Mouse (Mus musculus) right cerebral cortex, adult 2 months (tissue): ENCODE results near the gene Taf15.

Experiments used
- DNase-seq, 2 experiments: peaks; one replicate each; pipeline ENCODE4 v3.0.0; 2021 to 2022; ENCODE audit warnings: low spot score in 2 of 2

Taf15 gene

DNA sequence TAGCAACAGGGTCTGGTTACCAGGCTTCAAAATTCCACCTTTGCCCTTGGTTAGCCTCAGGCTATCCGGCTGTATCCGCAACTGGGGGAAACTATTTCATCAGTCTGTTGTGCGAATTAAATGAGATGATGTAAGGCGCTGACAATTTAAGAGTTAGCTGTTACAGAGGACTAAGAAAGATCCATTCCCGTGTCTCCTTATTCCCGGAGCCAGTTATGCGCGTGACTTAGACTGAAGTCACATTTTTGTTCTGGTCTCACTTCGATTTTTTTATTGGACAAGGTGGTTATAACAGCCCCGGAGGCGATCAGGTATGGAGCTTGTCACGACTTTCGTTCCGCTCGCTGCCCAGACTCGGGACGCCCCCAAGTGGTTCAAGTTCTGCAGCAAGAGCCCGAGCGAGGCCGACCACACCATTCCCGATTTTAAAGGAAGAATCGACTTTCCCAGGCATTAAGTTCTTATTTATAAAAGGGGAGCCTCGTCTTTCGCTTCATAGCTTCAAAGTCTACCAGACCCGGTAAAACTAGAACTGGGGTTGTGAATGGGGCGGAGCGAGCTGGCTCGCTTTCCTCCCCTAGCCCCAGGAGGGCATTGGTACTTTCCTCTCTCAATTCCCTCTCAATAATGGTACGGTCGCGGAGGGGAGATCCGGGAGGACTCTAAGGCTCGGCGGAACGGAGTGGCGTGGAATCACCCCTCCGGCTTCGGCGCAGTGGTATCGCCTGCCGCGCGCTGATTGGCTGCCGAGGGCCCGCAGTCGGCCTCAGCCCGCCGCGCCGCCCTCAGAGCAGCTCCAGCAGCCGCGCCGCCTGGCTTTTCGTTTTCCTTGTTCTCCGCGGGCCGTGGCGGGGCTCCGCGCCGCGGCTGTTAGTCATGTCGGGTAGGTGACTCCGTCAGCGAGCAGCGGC, at the start of gene Taf15:
TSS of gene Taf15 (plus strand) at position 763 of the 911 bp plus-strand sequence.
- DNase-seq = peak; percentile 99

DNA sequence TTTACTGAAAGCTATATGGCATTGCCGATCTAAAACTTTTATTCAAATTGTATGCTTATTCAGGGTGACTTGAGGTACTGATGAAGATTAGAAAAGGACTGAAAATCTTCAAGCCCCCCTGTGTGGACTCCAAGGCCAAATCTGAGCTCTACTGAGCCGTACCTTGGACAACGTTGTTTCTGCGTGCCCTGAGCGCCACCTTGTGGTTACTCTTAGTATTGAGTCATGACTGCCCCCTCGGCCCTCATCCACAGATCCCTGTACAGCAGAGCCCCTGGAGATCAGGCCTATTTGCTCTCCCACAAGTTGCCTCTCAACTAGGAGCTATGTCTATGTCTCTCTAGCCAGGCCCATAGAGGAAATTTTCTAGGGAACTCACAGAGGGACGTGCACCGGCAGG, 48.2 kb upstream of the Taf15 start:
- DNase-seq = peak; percentile 85 to 86

DNA sequence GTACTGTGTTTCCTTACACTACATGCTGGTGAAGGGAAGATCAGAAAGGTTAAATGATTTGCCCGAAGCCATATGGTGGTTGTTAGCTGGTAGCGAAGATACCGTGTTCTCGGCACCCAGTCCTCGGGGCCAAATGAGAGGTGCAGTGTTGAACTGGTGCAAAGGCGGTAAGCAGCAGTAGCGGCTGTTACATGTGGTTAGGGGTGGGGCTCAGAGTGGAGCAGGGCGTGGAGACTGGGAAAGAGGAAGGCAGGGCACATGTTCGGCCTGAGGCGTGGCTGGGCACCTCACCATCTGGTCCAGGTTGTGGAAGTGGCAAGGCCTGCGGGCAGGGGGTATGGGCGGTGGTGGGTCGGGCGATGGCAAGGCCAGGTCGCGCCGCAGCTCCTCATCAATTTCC, 45.9 kb upstream of the Taf15 start:
- DNase-seq = no peak

DNA sequence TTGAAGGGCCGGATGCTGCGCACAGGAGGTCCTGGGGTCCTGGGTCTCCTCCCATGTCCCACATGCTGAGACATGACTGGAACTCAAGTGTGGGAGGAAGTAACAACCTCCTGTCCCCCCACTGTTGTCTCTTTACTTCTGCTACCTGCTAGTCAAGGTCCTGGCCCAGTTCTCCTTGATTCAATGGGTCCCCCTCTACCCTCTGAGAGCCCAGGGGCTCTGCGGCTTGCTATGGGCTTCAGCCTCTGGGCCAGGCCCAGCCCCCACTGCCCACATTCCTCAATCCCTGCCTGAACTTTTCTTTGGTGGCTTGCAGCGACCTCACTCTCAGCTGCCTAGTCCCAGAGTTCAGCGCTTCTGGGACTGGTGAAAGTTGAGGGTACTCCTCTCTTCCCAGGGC, 43.5 kb upstream of the Taf15 start, which contains the start of gene Gas2l2:
TSS of gene Gas2l2 (minus strand) at position 101 of the 400 bp plus-strand sequence.
- DNase-seq = no peak

DNA sequence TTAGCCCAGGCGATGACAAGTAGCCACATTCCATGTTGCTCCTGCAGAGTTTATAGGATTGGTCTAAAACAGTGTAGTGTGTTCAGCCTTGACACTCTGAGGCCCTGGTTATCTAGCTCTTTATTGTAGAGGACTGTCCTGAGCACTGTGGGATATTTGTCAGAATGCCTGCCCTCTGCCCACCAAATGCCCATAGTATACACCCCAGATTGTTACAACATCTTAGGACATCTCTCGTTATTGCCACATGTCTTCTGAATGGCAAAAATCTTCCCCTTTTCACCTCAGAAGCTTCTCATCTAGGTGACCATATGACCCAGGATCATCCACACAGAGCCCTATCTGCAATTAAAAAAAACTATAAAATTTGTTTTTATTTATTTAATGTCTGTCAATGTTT, 40.4 kb upstream of the Taf15 start:
- no peak for DNase-seq

DNA sequence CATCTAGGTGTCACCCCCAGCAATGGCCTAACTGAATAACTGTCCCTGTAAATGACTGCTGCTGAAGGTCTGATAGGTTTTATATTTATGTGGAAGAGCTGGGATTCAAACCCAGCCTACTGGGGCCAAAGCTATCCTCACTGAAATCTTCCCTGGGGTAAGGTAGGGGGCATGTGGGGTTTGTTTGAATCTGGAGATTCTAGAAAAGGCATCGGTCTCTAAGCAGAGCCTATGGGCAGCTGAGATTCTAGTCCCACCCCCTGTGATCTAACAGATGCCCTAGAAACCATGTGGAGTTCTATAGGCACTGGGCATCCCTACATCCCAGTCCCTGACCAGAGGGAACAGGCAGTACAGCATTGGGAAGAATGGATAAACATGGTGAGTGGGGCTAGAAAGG, 35.5 kb upstream of the Taf15 start, which contains the start of gene 1700020L24Rik:
TSS of gene 1700020L24Rik (plus strand) at position 301 of the 400 bp plus-strand sequence.
- DNase-seq = no peak

DNA sequence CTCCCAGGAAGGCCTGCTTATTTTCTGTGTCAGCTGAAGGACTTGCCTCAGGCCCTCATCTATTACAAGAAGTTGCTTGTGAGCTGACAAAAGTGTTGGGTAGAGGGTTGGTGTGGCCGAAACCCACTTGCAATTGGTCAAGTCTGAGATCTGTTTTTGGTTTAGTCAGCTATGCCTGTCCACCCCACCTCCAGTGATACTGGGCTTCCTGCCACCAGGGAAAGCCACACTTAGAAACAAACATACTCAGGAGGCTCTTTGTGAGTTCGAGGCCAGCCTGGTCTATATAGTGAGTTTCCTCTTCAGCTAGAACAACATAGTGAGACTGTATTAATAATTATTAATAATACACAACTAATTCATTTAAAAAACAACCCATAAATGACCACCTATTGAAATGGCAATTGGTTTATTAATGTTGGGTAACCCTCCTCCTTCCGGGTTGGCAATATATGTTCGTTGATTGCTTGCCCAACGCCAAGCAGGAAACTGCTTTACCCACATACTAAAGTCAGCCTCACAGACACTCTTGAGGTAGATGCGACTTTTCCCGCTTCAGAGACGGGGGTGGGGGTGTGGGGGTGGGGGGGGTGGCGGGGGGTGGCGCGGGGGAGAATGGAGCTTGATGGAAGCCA, 33.3 kb upstream of the Taf15 start:
- DNase-seq = no peak

DNA sequence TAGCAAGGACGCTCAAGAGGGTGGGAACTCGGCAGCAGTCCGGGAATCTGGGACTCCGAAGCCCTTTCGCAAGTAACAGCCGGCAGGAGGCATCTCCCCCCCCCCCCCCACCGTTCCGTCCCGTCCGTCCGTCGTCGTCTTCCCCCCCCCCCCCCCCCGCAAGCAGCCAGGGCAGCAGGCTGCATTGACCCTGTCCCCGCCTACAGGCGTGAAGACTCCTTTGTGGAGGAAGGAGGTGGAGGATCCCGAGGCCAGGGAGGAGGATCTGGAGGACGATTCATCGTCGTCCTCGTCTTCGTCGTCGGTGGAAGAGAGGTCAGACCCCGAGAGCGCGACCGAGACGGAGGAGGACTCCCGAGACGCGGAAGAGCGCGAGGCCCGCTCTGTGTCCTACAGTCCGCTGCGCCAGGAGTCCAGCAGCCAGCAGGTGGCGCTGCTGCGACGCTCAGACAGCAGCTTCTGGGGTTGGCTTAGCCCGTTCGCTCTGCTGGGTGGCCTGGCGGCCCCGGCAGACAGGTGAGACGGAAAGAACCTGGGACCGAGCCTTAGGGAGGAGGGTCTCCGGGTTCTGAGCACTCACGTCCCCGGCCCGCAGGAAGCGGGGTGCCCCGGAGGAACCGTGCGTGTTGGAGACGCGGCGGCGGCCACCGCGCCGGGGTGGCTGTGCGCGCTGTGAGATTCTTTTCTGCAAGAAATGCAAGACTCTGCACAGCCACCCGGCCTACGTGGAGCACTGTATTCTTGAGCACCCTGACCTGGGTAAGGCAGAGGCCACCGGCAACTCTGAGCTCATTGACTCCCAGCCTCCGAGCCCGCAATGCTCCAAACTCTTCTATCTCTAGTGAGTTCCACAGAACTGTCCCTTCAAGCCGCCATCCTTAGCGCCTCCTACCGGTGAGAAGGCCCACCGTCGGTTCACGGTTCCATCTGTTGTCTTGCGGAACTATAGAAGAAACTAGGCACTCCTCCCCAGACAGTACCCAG, 32.5 kb upstream of the Taf15 start:
- peak; percentile 87 to 89 for DNase-seq

DNA sequence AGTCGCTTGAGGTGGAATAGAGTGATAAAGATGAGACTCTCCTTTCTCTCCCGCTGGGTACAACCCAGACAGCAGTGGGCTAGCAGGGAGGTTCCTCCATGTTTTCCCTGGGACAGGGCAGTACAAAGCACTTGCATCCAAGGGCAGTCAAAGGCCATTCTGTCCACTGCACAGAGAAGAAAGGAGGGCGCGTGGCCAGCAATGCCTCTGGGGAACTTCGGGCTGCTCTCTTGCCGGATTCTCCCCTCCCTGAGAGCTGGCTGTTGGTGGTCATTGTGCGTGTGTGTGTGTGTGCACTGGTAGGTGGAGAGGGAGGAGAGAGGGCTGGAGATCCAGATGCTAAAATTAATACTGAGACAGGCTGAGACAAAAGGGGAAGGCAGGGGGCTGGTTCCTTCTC, 31.7 kb upstream of the Taf15 start:
- no peak for DNase-seq

DNA sequence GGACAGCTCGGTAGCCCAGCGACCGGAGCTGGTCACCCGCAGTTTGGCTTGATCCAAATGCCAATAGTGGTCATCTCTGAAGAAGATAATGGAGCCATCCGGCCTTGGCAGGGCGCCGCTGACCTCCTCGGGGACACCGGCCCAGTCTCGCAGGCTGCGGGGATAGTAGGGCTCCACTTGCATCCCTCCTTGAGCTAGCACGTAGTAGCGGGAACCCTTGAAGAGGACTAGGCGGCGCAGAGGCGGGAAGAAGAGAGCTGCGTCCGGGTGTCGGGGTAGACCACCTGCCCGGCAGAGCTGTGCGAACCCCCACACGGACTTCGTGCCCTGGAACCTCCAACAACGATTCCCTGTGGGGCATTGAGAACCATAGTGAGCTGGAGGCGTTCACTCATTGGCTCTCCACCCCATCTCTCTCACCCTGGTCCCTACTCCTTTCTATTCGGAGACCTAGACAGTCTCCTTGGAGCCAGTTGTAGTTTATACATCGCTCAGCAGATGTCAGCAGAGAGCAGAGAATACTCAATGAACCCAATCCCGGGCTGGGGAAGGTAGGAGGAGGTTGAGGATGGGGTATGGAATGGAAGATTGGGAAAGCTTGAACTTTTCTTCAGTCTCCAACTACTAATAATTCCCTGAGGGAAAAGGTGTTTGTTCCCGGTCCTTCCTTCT, 30.2 kb upstream of the Taf15 start:
- DNase-seq = peak; percentile 85 to 90

DNA sequence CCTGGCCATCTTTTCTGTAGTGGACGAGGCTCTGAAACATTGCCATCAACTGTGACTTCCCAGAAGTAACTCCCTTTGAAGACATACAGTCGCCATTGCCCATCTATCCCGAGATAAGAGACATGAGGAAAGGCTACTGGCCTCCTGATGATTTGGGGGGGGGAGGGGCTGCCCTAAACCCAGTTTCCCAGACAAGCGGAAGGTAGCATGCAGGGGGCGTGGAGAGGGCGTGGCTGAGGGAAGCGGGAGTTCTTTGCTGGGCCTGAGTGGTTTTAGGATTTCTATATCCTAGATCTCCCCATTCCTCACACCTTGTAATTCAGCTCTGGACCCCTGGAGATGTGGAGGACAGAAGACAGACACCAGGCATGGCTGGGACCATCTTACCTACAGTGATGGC, 29.1 kb upstream of the Taf15 start:
- DNase-seq = no peak

DNA sequence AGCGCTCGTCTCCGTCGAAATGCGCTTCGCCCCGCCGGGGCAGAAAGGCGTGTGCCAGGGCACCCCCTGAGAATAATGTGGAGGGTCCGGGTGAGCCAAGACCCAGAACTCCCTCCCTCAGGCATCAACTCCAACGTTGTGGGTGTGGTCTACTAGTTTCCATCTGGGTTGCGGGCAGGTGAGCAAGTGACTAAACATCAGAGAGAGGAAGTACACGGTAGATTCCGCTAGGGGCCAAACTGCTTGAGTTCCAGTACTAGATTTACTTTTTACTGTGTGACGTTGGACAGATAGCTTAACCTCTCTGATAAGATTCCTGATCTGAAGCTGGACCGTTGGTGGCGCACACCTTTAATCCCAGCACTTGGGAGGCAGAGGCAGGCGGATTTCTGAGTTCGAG, 27.9 kb upstream of the Taf15 start:
- no peak for DNase-seq

DNA sequence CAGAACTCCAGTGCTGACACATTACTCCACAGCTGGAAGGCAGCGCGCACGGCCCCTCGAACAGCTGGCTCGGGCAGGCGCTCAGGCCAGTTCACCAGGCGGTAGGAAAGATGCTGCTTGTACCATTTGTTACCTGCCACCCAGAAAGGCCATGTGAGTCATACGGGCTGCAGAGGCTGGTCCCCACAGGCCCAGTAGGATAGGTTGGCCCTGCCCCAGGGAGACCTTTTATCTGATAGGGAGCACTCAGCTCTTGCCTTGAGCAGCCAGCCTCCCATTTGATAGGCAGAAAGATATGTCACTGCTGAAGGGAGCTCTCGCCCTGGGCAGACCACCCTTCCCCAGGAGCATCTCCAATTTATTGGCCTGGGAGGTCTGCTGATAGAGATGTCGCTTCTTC, 25.3 kb upstream of the Taf15 start:
- no peak for DNase-seq

DNA sequence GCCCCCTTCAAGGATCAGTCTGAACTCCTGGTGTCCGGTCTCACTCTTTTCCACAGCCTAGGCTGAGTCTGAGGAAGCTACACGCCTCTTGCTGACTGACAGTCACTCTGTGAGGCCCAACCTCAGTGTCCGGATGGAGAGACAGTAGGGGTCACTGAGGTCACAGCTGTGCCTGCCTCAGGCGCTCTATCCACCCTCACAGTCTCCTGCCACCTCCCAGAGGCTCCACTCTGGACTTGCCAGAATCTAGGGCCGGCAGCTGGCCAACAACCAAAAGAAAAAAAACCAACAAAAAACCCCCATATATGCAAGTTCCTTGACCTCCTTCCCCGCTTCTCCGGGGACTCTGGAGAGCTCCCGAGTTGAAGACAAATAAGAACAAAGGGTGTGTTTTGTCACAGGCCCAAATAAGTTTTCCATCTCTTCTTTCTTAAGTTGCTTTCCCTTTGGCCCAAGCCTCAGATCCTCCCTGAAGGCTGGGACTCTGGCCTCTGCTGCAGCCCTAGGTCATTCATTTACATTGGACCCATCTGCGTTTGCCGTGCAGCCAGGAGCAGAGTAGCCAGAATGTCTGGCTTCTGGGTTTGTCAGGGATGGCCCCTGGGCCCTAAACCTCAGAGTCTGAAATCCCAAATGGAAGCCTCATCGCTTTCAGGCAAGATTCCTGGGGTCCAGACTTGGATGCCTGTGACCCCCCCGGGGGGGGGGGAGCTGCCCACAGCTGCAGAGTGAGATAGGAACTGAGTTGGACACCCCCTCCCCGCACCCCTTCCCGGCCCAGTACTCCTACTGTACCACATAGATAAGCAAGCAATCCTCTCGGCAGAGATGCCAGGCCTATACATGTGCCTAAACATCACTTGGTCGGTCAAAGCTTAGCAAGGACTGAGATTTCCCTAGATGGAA, 24.6 kb upstream of the Taf15 start:
- DNase-seq = no peak

DNA sequence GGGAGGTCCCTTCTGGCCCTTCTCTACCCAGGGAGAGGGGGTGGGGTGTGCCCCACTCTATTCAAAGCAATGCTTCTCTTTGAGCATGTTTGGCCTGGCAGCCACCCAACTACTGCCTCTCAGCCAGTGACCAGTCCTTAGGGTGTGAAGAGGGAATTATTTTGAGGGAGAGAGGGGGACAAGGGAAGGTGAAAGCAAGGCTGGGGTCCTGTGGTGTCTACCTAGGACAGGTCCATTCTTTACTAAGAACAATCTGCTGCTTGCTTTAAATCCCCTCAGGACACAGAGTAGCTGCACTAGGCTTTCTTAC, 24.0 kb upstream of the Taf15 start:
- no peak for DNase-seq

DNA sequence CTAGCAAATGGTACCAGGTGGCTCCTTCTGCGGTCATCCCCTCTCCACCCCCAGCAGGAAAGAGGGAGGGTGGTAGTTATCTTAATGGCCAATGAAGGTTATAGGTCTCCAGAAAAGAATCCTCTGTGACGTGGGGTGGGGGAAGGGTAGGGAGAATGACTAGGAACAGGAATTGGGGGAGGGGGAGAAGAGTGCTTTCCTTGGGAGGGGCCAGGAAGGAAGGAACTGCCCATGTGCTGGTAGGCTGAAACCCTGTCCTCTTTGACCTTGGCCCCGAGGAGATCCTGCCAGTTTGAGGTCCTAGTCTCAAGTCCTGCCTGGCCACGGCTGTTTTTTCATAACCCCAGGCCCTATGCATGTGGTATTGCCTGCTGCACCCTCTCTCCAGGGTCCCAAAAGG, 23.6 kb upstream of the Taf15 start:
- no peak for DNase-seq

DNA sequence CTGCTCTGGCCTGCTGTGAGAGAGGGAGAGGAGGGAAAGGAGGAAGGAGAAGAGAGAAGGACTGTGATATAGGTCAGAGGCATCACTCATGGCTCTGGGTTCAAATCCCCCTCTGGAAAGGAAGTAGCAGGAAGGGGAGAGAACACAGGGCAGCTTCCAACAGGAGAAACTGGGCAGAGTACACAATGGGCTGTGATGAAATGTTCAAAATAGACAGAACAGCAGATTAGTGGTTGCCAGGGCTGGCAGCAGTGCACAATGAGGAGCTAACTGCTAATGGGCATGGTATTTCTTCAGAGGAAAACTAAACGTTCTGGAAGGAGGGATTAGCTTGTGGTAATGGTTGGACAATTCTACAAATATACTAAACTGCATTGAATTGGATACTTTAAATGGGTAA, 22.3 kb upstream of the Taf15 start:
- DNase-seq = no peak

DNA sequence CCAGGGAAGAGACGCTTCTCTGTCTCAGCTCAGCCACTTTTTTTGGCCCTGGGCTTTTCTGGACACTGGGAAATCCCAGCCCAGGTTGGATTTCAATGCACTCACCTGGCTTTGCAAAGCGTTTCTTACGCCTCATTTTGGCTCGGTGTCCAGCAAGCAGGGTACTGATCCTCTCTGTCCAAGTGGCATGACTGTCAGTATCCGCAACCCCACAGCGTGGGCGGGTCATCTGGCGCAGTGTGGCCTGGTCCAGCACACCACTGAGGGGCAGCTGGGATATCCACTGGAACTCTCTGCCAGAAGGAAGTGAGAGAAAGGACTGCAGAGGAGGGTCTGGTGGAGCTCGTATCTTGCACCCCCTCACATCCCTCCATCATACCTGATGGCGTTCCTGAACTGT, 21.6 kb upstream of the Taf15 start:
- DNase-seq = no peak

DNA sequence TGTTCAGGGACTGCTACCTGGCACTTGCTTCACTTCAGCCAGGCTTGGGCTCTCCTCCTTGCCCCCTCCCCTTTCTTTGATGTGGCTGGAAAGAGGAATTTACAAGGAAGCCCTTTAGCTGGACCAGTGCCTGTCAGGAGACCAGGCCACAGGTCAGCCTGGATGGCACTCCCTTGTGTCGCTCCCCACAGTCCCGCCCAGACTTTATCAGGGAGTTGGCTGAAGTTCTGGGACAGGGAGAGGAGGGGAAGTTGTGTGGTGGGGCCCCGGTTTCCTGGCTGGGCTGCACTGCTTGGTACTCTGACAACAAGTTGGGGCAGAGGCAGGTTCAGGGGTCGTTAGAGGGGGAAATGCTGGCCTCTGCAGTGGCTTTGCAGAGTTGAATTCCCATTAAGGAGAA, 18.3 kb upstream of the Taf15 start:
- no peak for DNase-seq

DNA sequence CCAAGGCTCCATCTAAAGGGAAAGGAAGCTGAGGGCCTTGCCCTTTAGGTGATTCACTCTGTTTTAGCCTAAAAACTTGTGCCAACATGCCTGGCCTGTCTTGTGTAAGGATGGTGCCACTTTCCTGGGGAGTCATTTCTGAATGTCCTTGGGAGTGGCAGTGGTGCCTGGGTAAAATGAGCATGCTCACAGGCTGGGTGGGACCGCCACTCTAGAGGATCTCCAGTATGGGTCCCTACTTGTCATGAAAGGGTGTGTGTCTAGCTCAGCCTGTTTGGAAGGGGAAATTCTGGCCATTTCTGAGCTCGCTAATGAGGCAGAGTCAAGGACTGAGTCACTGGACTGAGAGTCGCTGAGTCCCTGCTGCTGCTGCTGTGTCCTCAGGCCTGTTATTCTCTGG, 17.3 kb upstream of the Taf15 start:
- no peak for DNase-seq

DNA sequence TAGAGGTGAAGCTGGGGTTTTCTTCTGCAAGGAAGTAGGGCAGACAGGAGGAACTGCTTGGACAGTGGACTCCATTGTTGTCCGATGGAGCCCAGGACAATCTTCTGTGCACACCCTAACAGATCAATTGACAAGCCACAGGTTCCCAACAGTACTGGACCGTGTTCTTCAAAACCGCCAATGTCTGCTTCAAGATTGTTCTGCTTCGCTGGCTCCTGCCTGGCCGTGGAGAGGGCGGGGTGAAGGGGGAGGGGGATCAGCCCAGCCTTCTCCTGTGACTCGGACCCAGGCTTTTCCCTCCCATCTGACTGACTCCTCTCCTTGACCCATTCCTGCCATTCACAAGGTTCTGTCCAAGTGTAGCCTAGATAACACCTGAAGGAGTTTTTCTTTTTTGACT, 15.6 kb upstream of the Taf15 start:
- no peak for DNase-seq
